Mouse (Mus musculus): ENCODE data around the gene Retnla. TPM values are rescaled to one million over a fixed set of nuclear protein-coding genes. Genes with fewer than 3 reads are reported as not detected.
"Not testable (repeated sequence)": the region's sequence is repeated elsewhere in the genome, so short reads cannot be mapped to it uniquely, and the experiment has no call there.

Retnla gene
- not detected for total RNA-seq (2021)

DNA sequence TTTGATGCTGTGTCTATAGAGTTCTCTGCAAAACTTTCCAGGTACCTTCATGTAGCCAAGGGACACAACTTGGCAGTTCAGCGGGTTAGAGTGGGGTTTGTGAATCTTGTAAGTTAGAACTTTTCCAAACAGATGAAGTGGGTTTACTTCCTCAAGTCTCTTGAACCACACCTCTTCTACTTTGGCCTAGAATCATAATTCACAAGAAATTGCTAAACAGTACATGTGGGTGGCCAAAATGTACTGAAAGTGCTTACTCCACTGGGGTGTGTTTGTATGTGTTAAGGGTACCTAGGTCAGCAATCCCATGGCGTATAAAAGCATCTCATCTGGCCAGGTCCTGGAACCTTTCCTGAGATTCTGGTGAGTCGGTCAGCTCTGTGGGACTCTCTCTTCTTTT lies at the start of gene Retnla:
Gene Retnla (plus strand): TSS at position 286 of the 400 bp plus-strand sequence.
- no peak for DNase-seq

DNA sequence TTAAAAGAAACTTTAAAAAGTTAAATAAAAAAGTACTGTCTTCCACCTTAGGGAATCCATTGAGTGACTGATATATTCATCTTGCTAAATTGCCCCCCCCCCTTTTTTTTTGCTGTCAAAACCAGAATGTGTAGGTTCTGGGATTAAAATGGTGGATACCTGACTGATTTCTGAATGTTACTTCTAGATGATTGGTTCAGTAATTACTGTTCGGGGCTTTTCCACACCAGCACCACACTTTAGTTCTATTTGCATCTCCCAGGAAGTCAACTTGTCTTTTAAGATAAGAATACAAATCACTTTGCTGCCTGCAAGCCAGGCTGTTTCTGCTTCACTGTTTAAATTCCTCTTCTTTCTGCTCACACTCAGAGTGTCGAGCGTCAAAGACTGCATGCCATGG lies 44.1 kb upstream of the Retnla start:
- DNase-seq, result no peak

DNA sequence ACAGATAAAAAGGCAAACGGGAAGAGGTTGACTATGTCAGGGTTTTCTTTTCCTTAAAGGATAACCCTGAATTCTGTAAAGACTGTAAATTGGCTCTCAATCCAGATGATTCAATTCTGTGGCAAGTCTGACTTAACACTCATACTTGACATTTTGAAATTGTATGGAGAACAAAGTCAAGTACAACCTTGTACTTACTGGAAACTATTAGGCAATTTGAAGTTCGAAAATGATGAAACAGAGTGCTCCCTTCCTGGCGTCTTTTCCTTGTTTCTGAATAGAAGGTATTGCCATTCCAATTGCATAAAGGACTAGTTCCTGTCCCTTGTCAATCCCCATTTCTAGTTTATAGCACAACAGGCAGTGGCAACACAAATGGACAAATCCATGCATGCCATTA lies 42.9 kb upstream of the Retnla start:
- no peak for DNase-seq

DNA sequence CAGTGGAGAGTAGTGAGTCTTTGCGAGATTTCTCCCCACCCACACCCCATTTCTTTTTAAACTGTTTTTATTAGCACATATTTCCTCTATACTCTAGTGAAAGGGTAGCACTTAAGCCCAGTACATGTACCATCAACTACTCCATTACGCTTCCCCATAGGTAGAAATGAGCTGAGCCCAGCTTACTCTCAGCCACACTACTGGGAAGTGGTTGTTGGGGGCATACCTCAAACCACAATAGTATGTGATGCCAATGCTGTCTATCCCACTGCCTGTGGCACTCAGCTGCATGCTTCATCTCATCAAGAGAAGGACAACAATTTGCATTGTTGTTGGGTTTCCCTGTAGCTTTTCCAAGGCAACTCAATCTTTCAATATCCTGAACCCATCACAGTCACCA lies 41.4 kb upstream of the Retnla start:
- no peak for DNase-seq

DNA sequence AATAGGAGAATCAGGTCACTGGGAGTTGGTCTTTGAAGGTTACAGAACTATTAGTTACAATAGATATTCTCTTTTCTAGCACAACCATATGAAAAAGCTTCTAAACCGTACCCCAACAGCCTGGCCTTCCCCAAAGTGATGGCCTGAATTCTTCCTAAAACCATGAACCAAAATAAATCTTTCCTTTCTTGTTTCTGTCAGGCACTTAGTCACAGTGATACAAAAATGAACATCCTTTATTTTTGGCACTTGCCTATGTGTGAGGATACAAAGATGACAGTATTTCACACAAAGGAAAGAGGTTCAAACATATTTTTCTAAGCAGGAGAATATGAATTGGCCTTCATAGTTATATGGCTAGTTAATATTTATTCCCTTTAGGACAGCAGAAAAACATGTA lies 36.9 kb upstream of the Retnla start:
- no peak for DNase-seq

DNA sequence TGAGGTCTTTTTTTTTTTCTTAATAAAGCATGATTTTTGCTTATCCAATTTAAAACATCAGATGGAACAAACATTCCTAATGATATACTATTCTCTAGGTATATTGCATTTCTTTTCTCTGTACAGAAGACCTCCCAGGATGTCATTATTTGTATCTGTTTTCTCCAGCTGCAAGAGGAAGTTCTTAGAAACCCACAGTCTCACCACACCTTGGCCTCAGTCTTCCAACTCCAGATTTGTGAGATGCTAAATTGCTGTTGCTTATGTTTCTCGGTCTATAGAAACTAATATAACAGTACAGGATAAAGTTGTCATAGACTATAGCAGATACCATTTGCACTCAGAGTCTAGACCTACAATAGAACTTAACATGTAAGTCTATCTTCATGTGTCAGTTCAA lies 35.8 kb upstream of the Retnla start:
- DNase-seq, result no peak

DNA sequence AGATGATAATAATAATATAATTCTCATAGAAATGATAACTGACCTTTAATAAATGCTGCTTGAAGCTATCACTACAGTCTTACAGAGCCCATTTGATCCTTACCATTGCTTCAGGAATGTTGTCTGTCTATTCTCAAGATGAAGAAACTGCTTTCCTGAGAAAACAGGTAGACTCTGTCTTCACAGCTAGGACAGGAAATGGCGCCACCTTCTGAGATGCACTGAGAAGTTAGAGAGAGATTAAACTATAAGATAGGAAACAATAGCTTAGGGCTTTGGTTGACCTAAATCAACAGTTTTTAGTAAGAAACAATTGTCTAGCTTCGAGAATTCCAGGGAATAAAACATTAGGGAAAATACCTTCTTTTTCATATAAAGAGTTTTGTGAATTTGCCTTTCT lies 33.0 kb upstream of the Retnla start:
- DNase-seq, result no peak

DNA sequence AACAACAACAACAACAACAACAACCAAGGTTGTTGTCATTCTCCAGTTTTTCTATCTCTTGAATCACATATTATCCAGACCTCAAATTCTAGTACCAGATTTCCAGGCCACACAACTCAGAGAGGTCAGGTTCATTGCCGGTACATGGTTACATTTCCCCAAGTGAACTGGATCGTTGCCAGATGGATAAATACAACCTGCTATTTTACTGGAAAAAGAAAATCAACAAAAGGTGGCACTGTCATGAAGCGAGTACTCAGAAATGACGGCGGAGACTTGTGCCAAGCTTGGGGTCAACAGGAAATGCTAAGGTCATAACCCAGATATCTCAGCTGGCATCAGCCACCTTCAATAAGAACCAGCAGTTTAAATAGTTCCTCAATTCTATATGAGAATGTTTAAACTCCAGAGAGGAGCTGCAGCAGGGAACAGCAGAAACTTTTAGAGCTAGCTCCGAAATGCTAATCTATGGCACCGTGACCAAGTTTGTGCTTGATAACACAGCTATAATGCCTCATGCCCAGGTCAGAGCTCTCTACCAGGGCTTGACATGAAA lies 30.4 kb upstream of the Retnla start:
- DNase-seq, result no peak

DNA sequence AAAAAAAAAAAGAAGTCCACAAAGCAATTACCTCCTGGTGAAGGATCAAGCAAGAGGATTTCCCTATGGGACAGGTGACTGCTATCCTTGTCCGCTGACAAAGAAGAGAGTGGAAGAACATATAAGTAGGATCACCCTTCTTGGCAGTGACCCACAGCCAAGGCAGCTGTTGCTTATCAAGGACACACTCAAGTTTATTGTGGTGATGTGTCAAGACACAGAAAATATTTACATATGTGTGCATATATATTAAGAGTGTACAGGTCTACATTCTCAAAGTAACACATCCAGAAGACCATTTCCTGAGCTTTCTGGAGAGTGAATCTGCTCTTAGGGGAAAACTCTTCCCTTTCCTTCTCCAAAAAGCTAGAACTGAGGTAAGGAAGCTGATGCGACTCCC lies 25.7 kb upstream of the Retnla start, which contains the start of gene Retnlb:
Gene Retnlb (plus strand): TSS at position 162 of the 400 bp plus-strand sequence.
- no peak for DNase-seq

DNA sequence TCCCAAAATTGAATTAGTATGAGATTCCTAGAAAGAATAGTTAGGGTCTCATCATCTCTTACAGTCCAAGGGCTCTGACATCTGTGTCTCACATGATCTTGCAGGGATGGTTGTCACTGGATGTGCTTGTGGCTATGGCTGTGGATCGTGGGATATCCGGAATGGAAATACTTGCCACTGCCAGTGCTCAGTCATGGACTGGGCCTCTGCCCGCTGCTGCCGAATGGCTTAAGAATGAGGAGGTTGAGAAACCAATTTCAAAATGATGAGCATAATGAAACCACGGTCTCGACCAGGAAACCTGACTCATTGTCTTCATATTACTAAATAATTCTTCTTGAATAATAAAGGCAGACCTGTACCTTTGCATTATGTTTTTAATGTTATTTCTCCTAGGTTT lies 23.8 kb upstream of the Retnla start:
- DNase-seq, result no peak

DNA sequence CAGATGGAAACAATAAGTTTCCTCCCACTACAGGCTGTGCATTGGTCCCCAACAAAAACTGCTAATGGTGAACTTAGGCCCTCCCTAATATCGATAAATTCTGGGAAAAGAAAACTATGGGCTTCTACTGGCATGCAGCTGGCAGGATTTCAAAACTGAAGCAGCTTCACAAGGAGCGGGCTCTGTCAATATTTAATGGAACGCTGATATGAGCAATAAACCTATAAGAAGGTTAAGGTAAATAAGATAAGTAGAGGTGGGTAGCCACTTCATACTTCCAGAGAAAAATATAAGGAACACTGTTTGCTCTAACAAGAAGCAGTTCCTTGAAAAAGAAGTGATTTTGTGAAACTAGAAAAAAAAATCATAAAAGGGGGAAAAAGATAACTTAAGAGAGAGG lies 15.9 kb upstream of the Retnla start:
- DNase-seq, result no peak

DNA sequence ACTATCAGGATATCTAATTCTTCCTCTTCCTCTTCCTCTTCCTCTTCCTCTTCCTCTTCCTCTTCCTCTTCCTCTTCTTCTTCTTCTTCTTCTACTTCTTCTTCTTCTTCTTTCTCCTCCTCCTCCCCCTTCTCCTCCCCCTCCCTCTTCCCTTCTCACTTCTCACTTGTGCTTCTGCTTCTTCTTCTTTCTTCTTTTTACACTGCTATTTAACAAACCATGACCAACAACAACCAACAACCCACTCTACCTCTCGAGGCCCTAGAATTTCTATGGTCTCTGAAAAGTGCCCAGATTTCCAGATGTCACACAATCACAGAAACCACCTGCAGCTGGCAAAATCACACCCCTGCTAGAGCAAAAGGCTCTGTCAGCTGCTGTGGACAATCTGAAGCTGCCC lies 14.7 kb upstream of the Retnla start:
- DNase-seq, result no peak

DNA sequence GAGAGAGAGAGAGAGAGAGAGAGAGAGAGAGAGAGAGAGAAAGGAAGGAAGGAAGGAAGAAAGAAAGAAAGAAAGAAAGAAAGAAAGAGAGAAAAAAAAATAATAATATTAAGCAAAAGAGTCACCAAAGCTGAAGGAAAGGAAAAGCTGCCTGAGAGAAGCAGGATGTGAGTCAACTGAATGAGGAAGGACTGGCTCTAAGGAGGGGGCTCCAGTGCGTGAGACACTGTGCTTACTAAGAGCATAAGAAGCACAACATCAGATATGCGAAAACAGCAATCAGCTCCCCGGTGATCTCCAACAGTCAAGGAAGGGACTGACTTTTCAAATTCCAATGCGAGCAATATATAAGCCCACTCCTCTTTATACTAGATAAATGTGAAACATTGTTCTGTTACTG lies 13.3 kb upstream of the Retnla start:
- DNase-seq, result no peak

DNA sequence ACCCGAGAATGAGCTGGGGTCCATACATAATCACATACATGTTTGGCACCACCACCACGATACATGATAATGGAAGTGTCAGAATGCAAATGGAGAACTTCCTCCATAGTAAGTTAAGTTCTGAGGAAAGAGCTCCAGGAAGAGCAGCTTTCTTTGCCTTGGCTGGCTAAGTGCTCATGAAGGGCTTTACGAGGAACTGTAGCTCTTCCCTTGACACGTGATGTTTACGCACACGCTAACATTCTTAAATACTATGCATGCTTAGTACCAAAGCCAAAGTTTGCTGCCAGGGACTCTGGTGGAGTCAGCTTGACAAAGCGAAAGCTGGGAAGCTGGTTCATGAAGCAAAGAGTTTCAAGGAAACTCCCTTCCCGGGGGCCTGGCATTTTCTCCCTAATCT lies 10.3 kb upstream of the Retnla start:
- DNase-seq, result no peak

DNA sequence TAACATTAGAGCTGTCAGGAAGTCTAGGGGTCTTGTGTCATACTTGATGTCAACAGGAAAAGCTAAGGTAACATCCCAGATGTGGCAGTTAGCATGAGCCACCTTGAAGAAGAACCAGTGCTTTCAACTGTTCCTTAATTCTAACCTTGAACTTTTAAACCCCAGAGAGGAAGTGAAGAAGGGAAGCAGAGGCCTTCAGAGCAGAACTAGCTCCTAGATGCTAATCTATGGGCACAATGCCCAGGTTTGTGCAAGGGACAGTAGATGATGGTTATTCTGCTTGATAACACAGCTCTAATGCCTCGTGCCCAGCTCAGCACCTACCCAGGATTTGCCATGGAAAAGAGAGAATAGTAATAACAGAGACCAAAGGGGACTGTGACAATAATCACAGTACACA lies 8.7 kb upstream of the Retnla start:
- not testable (repeated sequence) for DNase-seq

DNA sequence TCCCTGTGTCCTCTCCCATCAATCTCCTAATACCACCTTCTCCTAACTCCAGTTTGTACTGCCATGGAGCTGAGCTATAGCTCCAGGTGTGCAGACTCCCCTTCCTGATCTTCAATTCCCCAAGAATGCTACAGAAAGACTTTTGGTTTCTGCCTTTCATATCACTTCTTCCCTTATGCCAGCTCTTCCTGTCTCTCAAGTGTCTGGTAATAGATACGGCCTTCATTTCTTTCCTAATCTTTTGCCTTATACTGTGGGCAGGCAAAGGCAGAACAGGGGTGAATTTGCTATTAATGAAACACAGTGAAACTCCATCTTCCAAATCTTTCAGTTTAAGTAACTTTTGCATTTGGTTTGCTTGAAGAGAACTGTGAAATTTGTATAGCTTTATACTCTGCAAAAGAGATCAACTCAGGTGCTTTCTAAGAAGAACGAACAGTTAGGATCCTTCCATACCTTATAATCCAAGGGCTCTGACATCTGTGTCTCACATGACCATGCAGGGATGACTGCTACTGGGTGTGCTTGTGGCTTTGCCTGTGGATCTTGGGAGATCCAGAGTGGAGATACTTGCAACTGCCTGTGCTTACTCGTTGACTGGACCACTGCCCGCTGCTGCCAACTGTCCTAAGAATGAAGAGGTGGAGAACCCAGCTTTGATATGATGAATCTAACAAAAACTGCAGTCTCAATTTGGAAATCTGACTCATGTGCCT lies 1.5 kb downstream of the Retnla start:
- no peak for DNase-seq

DNA sequence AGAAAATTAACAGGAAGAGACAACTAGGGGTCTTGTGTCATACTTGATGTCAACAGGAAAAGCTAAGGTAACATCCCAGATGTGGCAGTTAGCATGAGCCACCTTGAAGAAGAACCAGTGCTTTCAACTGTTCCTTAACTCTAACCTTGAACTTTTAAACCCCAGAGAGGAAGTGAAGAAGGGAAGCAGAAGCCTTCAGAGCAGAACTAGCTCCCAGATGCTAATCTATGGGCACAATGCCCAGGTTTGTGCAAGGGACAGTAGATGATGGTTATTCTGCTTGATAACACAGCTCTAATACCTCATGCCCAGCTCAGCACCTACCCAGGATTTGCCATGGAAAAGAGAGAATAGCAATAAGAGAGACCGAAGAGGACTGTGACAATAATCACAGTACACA lies 22.7 kb downstream of the Retnla start:
- not testable (repeated sequence) for DNase-seq

DNA sequence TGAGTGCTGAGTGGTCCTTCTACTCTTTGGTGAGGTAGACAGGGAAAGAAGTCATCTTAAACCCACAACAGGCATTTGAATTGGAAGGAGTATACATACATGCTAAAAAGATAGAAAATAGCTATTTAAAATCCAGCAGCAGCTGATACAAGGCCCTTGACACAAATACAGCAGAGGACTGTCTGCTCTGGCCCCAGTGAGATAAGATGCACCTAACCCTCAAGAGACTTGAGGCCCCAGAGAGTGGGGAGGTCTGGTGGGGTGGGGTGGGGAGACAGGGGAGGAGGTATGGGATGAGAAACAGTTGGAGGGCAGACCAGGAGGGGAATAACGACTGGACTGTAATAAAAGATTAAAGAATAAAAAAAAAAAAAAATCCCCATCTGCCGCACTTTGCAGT lies 25.3 kb downstream of the Retnla start:
- no peak for DNase-seq

DNA sequence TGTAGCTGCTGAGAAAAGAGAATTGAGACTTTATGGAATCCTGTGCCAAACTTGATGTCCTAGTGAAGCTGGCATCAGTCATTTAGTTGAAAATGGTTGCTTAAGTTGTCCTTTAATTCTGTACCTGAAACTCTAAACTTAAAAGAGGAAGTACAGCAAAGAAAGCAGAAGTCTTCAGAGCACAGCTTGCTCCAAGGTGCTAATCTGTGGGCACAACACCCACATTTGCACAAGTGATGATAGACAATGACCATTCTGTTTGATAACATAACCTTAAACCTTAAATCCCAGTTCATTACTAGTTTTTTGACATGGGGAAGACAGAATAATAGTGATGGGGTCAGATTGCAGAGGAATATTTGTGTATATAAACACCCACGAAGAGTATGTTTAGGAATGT lies 26.3 kb downstream of the Retnla start:
- no peak for DNase-seq

DNA sequence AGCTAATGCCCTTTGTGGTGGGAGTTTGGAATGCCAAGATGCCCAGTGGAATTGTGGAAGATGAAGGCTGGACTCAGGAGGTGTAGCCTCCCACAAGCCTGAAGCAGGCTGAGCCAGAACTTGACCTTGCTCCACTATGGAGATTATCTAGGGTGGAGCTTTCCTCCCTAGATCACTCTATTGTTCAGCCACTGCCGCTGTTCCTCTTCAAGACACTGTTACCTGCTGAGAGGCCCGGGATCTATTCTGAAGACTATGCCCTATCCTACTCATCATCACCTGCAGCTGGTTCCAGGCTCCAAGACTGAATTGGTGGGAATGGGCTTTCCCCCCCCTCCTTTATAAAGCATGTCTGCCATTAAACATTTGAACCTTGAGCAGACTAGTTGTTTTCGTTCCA lies 27.3 kb downstream of the Retnla start:
- DNase-seq, result no peak

DNA sequence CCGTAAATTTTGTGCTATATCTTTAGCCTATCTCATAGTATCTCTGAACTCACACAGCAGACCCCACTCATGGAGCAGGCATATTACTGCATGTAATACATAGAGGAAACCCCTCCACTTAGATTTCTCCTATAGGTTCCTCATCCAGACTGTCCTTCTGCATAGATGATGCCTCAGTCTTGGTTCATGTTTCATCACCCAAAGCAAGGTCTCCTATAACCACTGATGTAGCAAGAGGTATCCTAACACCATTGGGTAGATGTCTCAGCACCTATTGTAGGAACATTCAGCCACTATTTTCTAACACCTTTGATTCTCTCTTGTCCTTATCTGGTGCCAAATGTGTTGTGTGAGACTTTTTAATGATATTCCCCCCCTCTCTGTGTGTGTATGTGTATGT lies 29.4 kb downstream of the Retnla start:
- DNase-seq, result no peak

DNA sequence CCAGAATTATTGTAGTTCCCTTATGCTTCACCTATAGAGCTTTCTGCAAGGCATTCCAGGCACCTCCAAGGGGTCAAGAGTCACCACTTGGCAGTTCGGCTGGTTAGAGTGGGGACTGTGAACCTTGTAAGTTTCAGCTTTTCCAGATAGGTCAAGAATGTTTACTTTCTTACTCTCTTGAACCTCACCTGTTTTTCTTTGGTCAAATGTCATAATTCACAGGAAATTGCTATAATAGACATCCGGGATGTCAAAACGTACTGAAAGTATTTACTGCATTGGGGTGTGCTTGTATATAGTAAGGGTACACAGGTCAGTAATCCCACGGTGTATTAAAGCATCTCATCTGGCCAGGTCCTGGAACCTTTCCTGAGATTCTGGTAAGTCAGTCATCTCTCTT lies 30.0 kb downstream of the Retnla start, which contains the start of gene Retnlg:
Gene Retnlg (plus strand): TSS at position 301 of the 400 bp plus-strand sequence.
- no peak for DNase-seq

DNA sequence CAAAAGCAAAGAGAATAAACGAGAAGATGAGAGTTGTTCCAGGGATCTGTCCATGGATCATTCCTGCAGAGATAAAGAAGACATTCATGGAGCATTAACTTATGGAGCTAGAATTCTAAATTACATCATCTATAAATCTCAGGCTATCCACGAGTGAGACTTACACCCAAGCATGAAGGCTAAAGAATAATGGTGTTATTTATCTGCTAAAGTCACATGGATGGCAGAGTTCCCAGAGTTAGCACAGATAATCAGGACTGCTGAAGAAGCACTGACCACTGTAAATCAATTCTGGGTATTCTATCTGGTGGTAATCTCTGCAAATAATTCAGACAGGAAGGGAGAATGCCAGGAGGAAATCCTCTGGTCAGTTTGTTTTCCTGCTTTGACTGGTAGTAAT lies 48.4 kb downstream of the Retnla start:
- no peak for DNase-seq
